Mouse (Mus musculus) cerebellum, postnatal 14 days (tissue): ENCODE measurements around the gene Gm10964.
A peak's percentile ranks its signal among the peaks of the same experiment; 100 is the strongest.

Source experiments
- DNase-seq, 2 experiments: peaks; one replicate each; pipeline ENCODE4 v3.0.0; 2021; ENCODE audit warnings: mixed read lengths in 2 of 2

The Gm10964 gene

GRCm38 (mm10) chr3:103734696-103735519 lies 4.3 kb upstream of the Gm10964 start:
- no peak for DNase-seq

DNA sequence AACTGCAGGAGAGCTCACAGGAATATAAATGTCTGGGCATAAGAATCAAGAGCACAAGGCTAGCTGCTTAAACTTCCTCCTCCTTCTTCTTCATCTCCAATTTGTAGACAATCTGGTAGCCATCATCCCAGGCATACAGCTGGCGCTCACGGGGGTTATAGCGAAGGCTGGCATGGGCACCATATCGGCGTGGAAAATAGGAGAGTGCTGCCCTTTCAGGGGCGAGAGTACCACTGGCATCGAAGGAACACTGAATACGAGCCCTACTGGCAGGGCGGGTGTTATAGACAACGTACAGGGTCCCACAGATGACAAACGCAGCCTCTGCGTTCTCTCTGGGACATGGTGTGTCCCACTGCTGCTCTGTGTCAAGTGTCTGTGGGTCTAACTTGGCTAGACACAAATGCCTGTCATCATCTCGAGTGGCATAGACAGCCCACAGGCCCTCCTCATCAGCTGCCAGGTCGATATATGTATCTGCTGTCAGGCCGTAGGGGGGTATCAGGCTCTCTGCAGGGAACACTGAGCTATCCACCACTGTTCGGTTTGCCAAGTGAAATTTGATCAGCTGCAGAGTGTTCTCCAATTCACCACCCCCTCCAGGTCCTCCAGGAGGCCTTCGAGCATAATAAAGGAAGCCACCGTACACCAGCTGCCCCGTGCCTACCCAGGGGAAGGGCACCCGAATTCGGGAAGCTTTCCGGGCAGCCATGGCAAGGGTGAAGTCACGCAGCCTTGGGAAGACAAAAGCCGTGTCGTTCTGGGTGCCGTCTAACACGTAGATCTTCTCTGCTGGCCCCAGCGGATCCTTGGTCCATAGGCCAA lies 3.2 kb upstream of the Gm10964 start:
- DNase-seq: no peak

DNA sequence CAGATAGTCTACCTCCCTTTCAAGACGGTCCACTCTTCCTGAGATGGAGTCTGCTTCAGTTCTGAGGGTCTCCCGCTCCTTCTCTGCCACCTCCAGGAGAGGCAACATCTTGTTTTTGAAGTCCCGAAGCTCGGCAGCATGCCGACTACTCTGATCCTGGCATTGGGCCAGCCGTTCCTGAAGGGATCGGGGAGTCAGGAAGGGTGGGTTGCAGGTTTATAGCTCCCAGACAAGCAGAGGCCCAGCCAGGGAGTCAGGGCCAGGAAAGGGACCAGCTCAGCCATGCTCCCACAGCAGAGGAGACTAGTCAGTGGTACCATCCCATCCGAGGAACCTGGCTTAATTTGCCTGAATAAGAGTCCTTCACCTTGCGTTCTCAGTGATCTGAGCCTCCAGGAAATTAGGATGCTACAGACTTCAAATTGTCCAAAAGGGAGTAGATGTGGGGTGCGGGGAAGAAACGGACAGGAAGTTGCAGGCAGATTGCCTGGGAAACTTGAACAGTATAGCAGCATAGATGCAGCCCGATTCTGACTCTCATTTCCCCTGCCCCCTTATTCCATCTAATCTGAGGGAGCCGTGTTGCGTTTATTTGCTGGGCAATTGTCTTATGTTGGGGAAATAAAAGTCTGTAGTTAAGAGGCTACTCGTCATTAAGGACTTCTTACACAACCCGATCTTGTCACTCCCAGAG lies 2.0 kb upstream of the Gm10964 start:
- peak; percentile 64 to 73 for DNase-seq

DNA sequence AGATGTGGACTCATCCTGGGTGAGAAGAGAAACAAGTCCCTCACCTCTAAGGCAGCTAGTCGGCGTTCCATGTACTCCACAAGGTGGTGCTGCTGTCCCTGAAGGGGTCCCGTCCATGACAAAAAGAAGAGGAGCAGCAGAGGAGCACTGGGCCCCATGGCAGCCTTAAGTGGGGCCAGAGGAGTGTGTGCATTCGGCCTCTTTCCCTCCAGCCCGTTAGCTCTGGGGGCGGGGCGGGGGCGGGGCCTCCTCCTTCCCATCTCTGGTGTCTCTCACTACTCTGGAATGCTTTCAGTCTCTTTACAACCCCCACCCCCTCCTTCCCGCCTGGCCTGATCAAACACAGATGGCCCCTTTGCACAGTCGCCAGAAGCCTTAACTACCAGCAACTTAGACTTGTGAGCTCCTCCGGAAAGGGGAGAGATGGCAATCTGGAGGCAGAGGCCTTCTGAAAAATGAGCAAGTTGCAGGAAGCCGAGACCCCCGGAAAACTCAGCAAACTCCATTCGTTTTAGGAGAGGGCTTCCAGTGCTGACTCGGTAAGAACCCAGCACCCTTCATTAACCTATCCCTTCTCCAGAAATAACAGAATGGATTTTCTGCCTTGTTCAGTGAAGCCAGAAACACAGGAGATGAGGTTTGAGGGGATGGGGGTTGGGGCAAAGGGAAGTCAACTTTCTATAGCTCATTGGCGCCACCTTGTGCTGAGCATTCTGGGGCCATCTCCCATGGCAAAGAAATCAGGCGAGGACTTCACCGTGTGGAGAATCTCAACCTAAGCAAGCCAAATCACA lies 1.2 kb upstream of the Gm10964 start, which contains the start of gene Olfml3:
Gene Olfml3 (minus strand): TSS at position 224 of the 794 bp plus-strand sequence.
- DNase-seq: peak; percentile 96 to 99

- DNase-seq: no peak
Measured at GRCm38 (mm10) chr3:103740342-103740741, 1.2 kb downstream of the Gm10964 start.

- no peak for DNase-seq
Measured at GRCm38 (mm10) chr3:103743208-103743607, 4.0 kb downstream of the Gm10964 start.

- DNase-seq: no peak
Measured at GRCm38 (mm10) chr3:103745001-103745770, 6.0 kb downstream of the Gm10964 start.

- no peak for DNase-seq
Measured at GRCm38 (mm10) chr3:103746711-103747110, 7.5 kb downstream of the Gm10964 start.

DNA sequence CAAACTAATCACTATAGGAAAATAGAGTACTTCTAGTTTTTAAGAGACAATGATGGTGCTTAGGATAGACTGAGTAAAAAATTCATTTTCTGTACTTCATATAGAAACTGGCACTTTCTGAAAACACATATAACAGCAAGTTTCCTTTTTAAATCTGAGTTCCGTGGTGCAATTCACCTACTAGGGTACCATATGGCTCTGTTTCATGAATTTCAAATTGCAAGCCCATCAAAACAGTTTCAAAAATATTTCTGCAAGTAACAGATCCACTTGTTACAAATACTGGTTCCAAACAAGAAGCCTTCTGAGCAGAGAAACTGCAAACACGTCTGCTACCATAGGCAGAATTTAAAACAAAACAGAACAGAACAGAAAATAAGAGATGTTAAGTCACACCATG lies 12.4 kb downstream of the Gm10964 start:
- no peak for DNase-seq

GRCm38 (mm10) chr3:103755351-103755750 lies 16.2 kb downstream of the Gm10964 start:
- no peak for DNase-seq

- DNase-seq: no peak
Measured at GRCm38 (mm10) chr3:103756920-103757319, 17.8 kb downstream of the Gm10964 start.

GRCm38 (mm10) chr3:103758456-103758855 lies 19.3 kb downstream of the Gm10964 start:
- DNase-seq: no peak

DNA sequence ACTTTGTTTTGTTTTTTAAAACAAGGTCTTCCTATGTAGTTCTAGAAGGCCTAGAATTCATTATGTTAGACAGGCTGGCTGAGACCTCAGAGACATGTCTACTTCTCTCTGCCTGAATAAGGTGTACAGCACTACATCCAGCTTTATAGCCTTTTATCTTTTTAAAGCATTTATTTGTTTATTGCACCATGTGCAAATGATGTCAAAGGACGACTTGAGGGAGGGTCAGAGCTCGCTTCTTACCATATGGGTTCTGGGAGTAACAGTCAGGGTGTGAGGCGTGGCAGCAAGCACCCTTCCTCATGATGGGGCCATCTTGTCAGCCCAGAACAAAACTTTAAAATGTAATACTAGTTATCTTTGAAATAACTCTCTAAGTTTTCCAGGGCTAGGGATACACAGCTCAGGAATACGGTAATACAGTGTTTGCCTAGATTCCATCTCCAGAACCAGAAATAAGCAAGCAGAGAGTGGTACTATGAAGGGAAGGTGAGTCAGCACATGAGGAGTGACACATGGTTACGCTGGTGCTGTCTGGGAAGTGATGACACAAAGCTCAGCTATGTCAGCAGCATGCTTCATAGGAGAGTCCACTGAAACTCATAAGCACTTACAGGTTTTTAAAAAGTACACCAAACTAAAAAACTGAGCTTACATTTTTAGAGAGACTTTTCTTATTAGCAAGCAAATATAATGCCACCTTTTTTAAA lies 20.2 kb downstream of the Gm10964 start:
- no peak for DNase-seq

- DNase-seq: no peak
Measured at GRCm38 (mm10) chr3:103766789-103767188, 27.6 kb downstream of the Gm10964 start.

GRCm38 (mm10) chr3:103771531-103772130 lies 32.5 kb downstream of the Gm10964 start:
- peak; percentile 78 to 86 for DNase-seq

DNA sequence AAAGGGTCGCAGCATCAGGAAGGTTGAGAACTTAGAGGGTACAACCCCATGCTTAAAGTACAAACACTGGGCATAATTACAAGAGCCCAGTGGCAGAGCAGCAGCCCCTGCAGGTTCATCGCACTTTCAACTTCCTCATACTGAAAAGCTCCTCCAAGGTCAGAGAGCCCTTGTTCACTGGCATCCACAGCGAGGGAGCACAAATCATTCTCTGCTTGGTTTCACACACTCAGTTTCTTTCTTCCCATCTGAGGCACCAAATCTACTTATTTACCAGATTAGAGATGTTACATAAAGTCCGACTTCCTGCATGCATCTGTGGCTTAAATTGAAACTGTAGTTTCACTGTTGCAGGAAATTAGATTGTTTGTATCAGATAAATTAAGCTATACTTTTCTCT lies 33.7 kb downstream of the Gm10964 start:
- DNase-seq: no peak

DNA sequence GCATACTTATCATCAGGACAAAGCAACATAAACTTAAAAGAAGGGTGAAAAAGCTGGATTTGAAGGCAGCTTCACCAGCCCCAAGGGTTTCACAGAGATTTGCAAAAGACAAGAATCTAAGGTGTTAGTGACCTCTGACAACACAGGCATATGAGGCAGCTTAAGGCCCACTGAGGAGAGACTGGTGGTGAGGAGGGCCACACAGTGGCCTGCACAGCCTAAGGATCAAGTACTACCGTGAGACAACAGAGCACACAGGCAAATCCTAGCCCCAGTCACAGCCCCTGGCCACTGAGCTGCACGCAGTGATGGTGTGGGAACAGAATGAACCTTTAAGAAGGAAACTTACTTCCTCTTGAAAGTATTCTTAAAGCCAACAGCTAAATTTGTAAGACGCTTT lies 34.3 kb downstream of the Gm10964 start:
- no peak for DNase-seq

GRCm38 (mm10) chr3:103774009-103774408 lies 34.8 kb downstream of the Gm10964 start:
- DNase-seq: no peak

DNA sequence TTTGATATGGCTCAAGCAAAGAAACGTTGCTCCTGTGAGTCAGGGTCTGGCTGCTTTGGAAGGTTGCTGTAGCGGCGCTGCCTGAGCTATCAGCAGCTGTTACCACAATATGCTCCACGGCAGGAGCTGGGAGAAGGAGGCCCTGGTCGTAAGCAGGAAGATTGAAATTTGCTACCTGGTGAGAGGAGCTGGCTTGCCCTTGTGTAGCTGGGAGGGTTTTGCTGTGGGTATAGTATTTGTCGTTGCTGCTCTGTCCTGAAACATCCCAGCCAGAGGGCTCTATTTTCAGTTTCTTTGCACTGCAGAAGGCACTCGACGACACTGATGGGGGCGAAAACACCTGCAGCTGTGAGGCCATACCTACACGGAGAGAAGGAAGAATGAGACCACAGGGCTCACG lies 38.8 kb downstream of the Gm10964 start:
- DNase-seq: peak; percentile 58 to 64

GRCm38 (mm10) chr3:103778660-103779059 lies 39.5 kb downstream of the Gm10964 start:
- no peak for DNase-seq
